Mouse (Mus musculus) C2C12 (cell line): ENCODE data around the gene Krt27.

ENCODE experiments used
- CEBPB ChIP-seq: IDR thresholded peaks from one replicate; pipeline ENCODE4 v1.6.1; 2011; ENCODE audit warnings: low read depth, mild to moderate bottlenecking, control low read depth, moderate library complexity
- CTCF ChIP-seq: IDR thresholded peaks from one replicate; pipeline ENCODE4 v1.5.1; 2011; ENCODE audit not compliant: control insufficient read depth, insufficient read depth, insufficient read length
- FOSL1 ChIP-seq: IDR thresholded peaks from one replicate; pipeline ENCODE4 v1.8.0; 2011; ENCODE audit warnings: mild to moderate bottlenecking, low read length; ENCODE audit not compliant: poor library complexity, insufficient read depth, severe bottlenecking
- MAX ChIP-seq: IDR thresholded peaks from one replicate; pipeline ENCODE4 v1.6.1; 2011; ENCODE audit warnings: mild to moderate bottlenecking, control low read depth
- MYOD1 ChIP-seq: IDR thresholded peaks from one replicate; pipeline ENCODE4 v1.6.1; 2011; ENCODE audit warnings: low read depth; ENCODE audit not compliant: control insufficient read depth, insufficient read length
- MYOG ChIP-seq: IDR thresholded peaks from one replicate; pipeline ENCODE4 v1.6.1; 2011; ENCODE audit not compliant: control insufficient read depth, insufficient read length; ENCODE audit errors: extremely low read depth
- USF1 ChIP-seq: IDR thresholded peaks from one replicate; pipeline ENCODE4 v1.6.1; 2011; ENCODE audit warnings: low read depth, mild to moderate bottlenecking, control low read depth, moderate library complexity

- TF ChIP-seq CTCF (peak; percentile 6), CEBPB (no peak), USF1 (no peak), MAX (no peak), MYOD1 (no peak), MYOG (no peak), FOSL1 (no peak)
Observed at GRCm38 (mm10) chr11:99307579-99307978, 43.3 kb downstream of the Krt27 start.
